Mouse (Mus musculus) brain, embryonic 14.5 days (tissue): ENCODE measurements at regions not wholly inside any gene's neighbourhood (a gene's known extent, or its start where the extent isn't known, plus 50 kb on each side); places are given as distances from the start of the nearest gene placed in this dataset.

Experiments used
- CTCF ChIP-seq: fragments of 200-500 bp; IDR thresholded peaks from 2 replicates; pipeline ENCODE4 v1.5.1; 2012; ENCODE audit warnings: inconsistent platforms, mild to moderate bottlenecking, moderate library complexity, borderline replicate concordance; ENCODE audit not compliant: insufficient read depth, insufficient read length; ENCODE audit errors: extremely low read depth
- POLR2A ChIP-seq: fragments of 200-500 bp; IDR thresholded peaks from 2 replicates; pipeline ENCODE4 v1.6.1; 2012; ENCODE audit warnings: mild to moderate bottlenecking, inconsistent platforms, borderline replicate concordance; ENCODE audit not compliant: poor library complexity, insufficient read depth, insufficient read length, severe bottlenecking; ENCODE audit errors: extremely low read depth

- TF ChIP-seq CTCF: no peak
- no peak for TF ChIP-seq POLR2A
These were observed 78.9 kb upstream of the 1700066M21Rik start for GRCm38 (mm10) chr1:57298557-57298956.
